Mouse (Mus musculus) thymus, adult 2 months (tissue): ENCODE results near the gene Lrrc25. TPM values are rescaled to one million over a fixed set of nuclear protein-coding genes. Genes with fewer than 3 reads are reported as not detected.

Experiments
- DNase-seq: peaks from one replicate; pipeline ENCODE4 v3.0.0; 2021
- H3K27ac ChIP-seq: fragments of 200-500 bp; 2 replicates; pipeline ENCODE4 v1.5.1; 2012; ENCODE audit warnings: low read length, control low read depth; ENCODE audit not compliant: control insufficient read depth, insufficient read depth
- H3K27me3 ChIP-seq: fragments of 200-500 bp; 2 replicates; pipeline ENCODE4 v1.6.1; 2012; ENCODE audit warnings: mild to moderate bottlenecking, low read length, moderate library complexity, mixed read lengths; ENCODE audit not compliant: control insufficient read depth, insufficient read depth
- H3K36me3 ChIP-seq: fragments of 200-500 bp; 2 replicates; pipeline ENCODE4 v1.6.1; 2012; ENCODE audit warnings: mild to moderate bottlenecking, low read length, moderate library complexity; ENCODE audit not compliant: control insufficient read depth, insufficient read depth
- H3K4me1 ChIP-seq: fragments of 200-500 bp; replicated peaks from 2 replicates; pipeline ENCODE4 v1.6.1; 2012; ENCODE audit warnings: low read length; ENCODE audit not compliant: control insufficient read depth, insufficient read depth
- H3K4me3 ChIP-seq: fragments of 200-500 bp; 2 replicates; pipeline ENCODE4 v1.5.1; 2012; ENCODE audit warnings: mild to moderate bottlenecking, low read length, control low read depth, moderate library complexity; ENCODE audit not compliant: control insufficient read depth, insufficient read depth
- CTCF ChIP-seq: fragments of 200-500 bp; IDR thresholded peaks from 2 replicates; pipeline ENCODE4 v1.5.1; 2012; ENCODE audit warnings: mild to moderate bottlenecking, control low read depth, low read length, moderate library complexity, borderline replicate concordance; ENCODE audit not compliant: control insufficient read depth, poor library complexity, insufficient read depth; ENCODE audit errors: extremely low read depth
- POLR2A ChIP-seq: fragments of 200-500 bp; IDR thresholded peaks from 2 replicates; pipeline ENCODE4 v1.6.1; 2012; ENCODE audit warnings: mild to moderate bottlenecking, low read length, control low read depth, moderate library complexity; ENCODE audit not compliant: control insufficient read depth, poor library complexity, insufficient read depth; ENCODE audit errors: extremely low read depth
- WGBS: fragments of 180-500 bp; shearing (Covaris S2); methylation state at CpG from one replicate; pipeline ENCODE4 v1.1.7; 2018; 5-methylcytosine and 5-hydroxymethylcytosine counted together
- polyA plus RNA-seq: library from polyadenylated mRNA; depleted of rRNA; stranded (reverse); fragments of >200 nt; gene quantifications from 2 replicates; pipeline ENCODE4 v1.2.3, GENCODE M21; 2012

Gene Lrrc25
- polyA plus RNA-seq, 1 experiment = 18.5 TPM

DNA sequence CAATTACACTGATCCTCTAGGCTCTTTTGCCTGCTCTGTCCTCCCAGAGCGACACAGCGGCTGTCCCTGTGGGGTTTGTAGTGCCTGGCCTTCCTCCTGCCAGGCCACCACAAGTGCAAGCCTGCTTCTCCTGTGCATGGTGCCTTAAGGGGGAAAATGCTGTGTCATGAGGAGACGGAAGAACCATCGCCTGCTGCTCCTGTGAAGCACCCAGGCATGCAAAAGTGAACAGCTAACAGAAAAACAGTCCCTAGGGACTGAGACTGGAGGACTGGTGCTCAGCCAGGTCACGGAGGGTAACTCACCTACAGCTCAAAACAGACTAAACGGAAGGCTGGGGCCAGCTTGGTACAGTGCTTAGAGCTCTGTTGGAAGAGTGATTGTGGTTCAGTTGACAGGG, 19.6 kb downstream of the Lrrc25 start:
- Histone ChIP-seq H3K27ac (no peak overlapping the region), H3K4me1 (peaks cover 12% of the 10 kb centered on the region), H3K36me3 (no peaks in the 10 kb centered on the region), H3K27me3 (no peaks in the 10 kb centered on the region), H3K4me3 (no peak overlapping the region)
- 33% methylated on average over 6 of the region's 6 CpGs for WGBS
- TF ChIP-seq CTCF = no peak
- DNase-seq = no peak

GRCm38 (mm10) chr8:70636838-70637237, 20.9 kb downstream of the Lrrc25 start:
- Histone ChIP-seq H3K27ac (no peak overlapping the region), H3K4me1 (peaks cover 10% of the 10 kb centered on the region), H3K36me3 (no peaks in the 10 kb centered on the region), H3K27me3 (no peaks in the 10 kb centered on the region), H3K4me3 (no peak overlapping the region)
- TF ChIP-seq CTCF (no peak), POLR2A (no peak)
- no peak for DNase-seq
- WGBS = 87% methylated on average over 8 of the region's 8 CpGs

- Histone ChIP-seq H3K36me3 (no peaks in the 10 kb centered on the region), H3K4me1 (peaks cover 10% of the 10 kb centered on the region), H3K27ac (no peak overlapping the region), H3K4me3 (no peak overlapping the region), H3K27me3 (no peaks in the 10 kb centered on the region)
- TF ChIP-seq CTCF (no peak), POLR2A (no peak)
- no peak for DNase-seq
- 95% methylated on average over 9 of the region's 9 CpGs for WGBS
Measured at GRCm38 (mm10) chr8:70638752-70639151, 22.8 kb downstream of the Lrrc25 start.

DNA sequence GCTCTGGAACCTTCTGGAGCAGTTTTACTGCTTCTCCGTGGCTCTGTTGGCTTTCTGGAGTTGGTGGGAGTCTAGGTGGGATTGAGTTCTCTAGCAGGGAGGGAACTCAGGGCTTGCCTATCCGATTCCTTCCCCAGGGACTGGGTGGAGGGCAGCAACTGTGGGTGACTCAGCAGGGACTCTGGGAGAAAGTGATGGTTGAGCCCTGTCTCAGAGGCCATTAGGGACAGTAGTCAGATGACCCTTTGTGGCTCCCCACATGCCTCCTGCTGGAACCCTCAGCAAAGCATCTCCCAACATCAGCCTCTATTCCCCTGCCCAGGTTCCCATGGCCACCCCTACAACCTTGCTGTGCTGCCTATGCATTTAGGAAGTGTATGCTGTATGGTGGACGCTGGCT, 27.1 kb downstream of the Lrrc25 start:
- WGBS = 92% methylated on average over 3 of the region's 3 CpGs
- no peak for DNase-seq
- Histone ChIP-seq H3K4me3 (no peak overlapping the region), H3K27me3 (no peaks in the 10 kb centered on the region), H3K36me3 (no peaks in the 10 kb centered on the region), H3K27ac (no peak overlapping the region), H3K4me1 (peaks cover 22% of the 10 kb centered on the region)
- TF ChIP-seq CTCF = no peak
- TF ChIP-seq POLR2A = no peak

DNA sequence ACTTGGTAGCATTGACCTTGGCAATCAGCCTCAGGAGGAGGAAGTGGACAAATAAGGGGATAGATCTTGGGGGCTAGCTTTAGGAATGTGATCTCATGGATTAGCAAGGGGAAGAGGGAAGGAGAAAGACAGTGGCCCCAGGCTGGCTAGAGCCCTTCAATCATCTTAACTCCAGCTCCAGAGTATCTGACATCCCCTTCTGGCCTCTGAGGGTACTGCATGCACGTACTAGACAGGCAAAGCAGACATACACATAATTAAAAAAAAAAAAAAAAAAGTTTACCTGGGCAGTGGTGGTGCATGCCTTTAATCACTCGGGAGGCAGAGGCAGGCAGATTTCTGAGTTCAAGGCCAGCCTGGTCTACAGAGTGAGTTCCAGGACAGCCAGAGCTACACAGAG, 28.1 kb downstream of the Lrrc25 start:
- no peak overlapping the region for H3K27ac ChIP-seq
- TF ChIP-seq CTCF (no peak), POLR2A (no peak)
- no peaks in the 10 kb centered on the region for H3K36me3 ChIP-seq
- WGBS = 97% methylated on average over 2 of the region's 2 CpGs
- DNase-seq = no peak
- H3K27me3 ChIP-seq = no peaks in the 10 kb centered on the region
- H3K4me3 ChIP-seq = no peak overlapping the region
- H3K4me1 ChIP-seq = peaks cover 22% of the 10 kb centered on the region

GRCm38 (mm10) chr8:70645501-70646224, 29.7 kb downstream of the Lrrc25 start:
- Histone ChIP-seq H3K4me1 (peaks cover 22% of the 10 kb centered on the region), H3K27me3 (no peaks in the 10 kb centered on the region), H3K36me3 (peaks cover 5% of the 10 kb centered on the region; the same call in 1 of the 2 replicates), H3K27ac (no peak overlapping the region), H3K4me3 (no peak overlapping the region)
- DNase-seq = no peak
- TF ChIP-seq CTCF (no peak), POLR2A (no peak)
- WGBS = 58% methylated on average over 17 of the region's 17 CpGs

- no peak overlapping the region for H3K4me3 ChIP-seq
- H3K36me3 ChIP-seq = peaks cover 9% of the 10 kb centered on the region; the same call in 1 of the 2 replicates
- no peaks in the 10 kb centered on the region for H3K27me3 ChIP-seq
- H3K27ac ChIP-seq = no peak overlapping the region
- DNase-seq = no peak
- 93% methylated on average over 6 of the region's 6 CpGs for WGBS
- TF ChIP-seq POLR2A (no peak), CTCF (no peak)
- H3K4me1 ChIP-seq = peaks cover 22% of the 10 kb centered on the region
Measured at GRCm38 (mm10) chr8:70646369-70646768, 30.4 kb downstream of the Lrrc25 start.
